In genomic region chr14:25015288-25016238, GRCm38 (mm10) we compare ENCODE assay signal across 8 mouse cellular contexts.
DNase-seq lines count a peak whose midpoint lies in the region; ATAC-seq lines count a peak whose summit lies in the region.

No protein-coding gene starts in this region.

- peak overlapping the region; percentile 70 for H3K27ac ChIP-seq in embryonic facial prominence, embryonic 11.5 days (replicated peaks; ENCODE audit: low read depth, low read length)
- H3K27ac ChIP-seq in midbrain, embryonic 15.5 days = peak overlapping the region; percentile 95

- no peaks in the 10 kb centered on the region for H3K9me3 ChIP-seq in embryonic facial prominence, embryonic 11.5 days (replicated peaks; ENCODE audit: control insufficient read depth, low read length)
- no peaks in the 10 kb centered on the region for H3K9me3 ChIP-seq in midbrain, embryonic 15.5 days

- ATAC-seq in embryonic facial prominence, embryonic 11.5 days (replicated peaks; ENCODE audit: insufficient number of reproducible peaks, low FRiP score, low TSS enrichment, low read depth) = no peak; the same call in 1 of the 2 replicates
- peak; percentile 86 for ATAC-seq in midbrain, embryonic 15.5 days (replicated peaks)

- intact Hi-C loops in left cerebral cortex, postnatal 25 days (cut with DNase I) = no loop called here
- intact Hi-C loops in left cerebral cortex, postnatal 36 days (cut with DNase I) = loop anchor here (10.0 kb wide), 1 partner anchor 511 kb away; no protein-coding TSS in a partner anchor

- H3K4me1 ChIP-seq in embryonic facial prominence, embryonic 11.5 days (ENCODE audit: control insufficient read depth, insufficient read depth, low read length) = peaks cover 3% of the 10 kb centered on the region
- H3K4me1 ChIP-seq in midbrain, embryonic 15.5 days = peaks cover 18% of the 10 kb centered on the region

- no peaks in the 10 kb centered on the region for H3K27me3 ChIP-seq in embryonic facial prominence, embryonic 11.5 days (ENCODE audit: control insufficient read depth, insufficient read depth, low read length)
- H3K27me3 ChIP-seq in midbrain, embryonic 15.5 days (replicated peaks) = no peaks in the 10 kb centered on the region

- H3K4me3 ChIP-seq in embryonic facial prominence, embryonic 11.5 days (ENCODE audit: low read depth, low read length) = no peak overlapping the region
- H3K4me3 ChIP-seq in midbrain, embryonic 15.5 days = no peak overlapping the region; the same call in 1 of the 2 replicates

- DNase-seq in left cerebral cortex, postnatal 25 days (ENCODE audit: low spot score in 2 of 2) = peak; percentile 32 to 33
- no peak for DNase-seq in left cerebral cortex, postnatal 36 days (ENCODE audit: low spot score in 2 of 2)
- peak; percentile 85 for DNase-seq in ZHBTc4 (ENCODE audit: low read depth, low spot score)
- DNase-seq in embryonic facial prominence, embryonic 11.5 days (ENCODE audit: low spot score) = peak; percentile 70
- DNase-seq in kidney, adult 11 months = peak; percentile 39
- no peak for DNase-seq in thymus, postnatal 14 days
- DNase-seq in right cerebral cortex, adult 2 months (ENCODE audit: low spot score in 2 of 2) = no peak

- peak overlapping the region; percentile 23 for H3K9ac ChIP-seq in embryonic facial prominence, embryonic 11.5 days (replicated peaks; ENCODE audit: low read length)
- H3K9ac ChIP-seq in midbrain, embryonic 15.5 days = peak overlapping the region; percentile 33

- peak overlapping the region; percentile 26; the same call in 1 of the 2 replicates for H3K4me2 ChIP-seq in embryonic facial prominence, embryonic 11.5 days (ENCODE audit: low read depth, low read length)
- peak overlapping the region; percentile 42 for H3K4me2 ChIP-seq in midbrain, embryonic 15.5 days

- 1% methylated on average over 7 of the region's 8 CpGs for WGBS in embryonic facial prominence, embryonic 11.5 days
- 2% methylated on average over 8 of the region's 8 CpGs for WGBS in midbrain, embryonic 15.5 days

- H3K36me3 ChIP-seq in embryonic facial prominence, embryonic 11.5 days (replicated peaks; ENCODE audit: control insufficient read depth, insufficient read depth, low read depth, low read length) = no peaks in the 10 kb centered on the region
- H3K36me3 ChIP-seq in midbrain, embryonic 15.5 days (replicated peaks) = no peaks in the 10 kb centered on the region

Comparison
In these comparisons a context has a peak if more than half of its experiments do, and no peak if none do; other contexts are left out.
1. DNase-seq: peak in left cerebral cortex, postnatal 25 days (2 of 2), ZHBTc4 (single experiment), embryonic facial prominence, embryonic 11.5 days (single experiment) and kidney, adult 11 months (single experiment); none in left cerebral cortex, postnatal 36 days (0 of 2), thymus, postnatal 14 days (single experiment) and right cerebral cortex, adult 2 months (0 of 2).